Mouse (Mus musculus): ENCODE results near the gene Evl.
"Not testable (repeated sequence)": the region's sequence is repeated elsewhere in the genome, so short reads cannot be mapped to it uniquely, and the experiment has no call there.

The Evl gene

DNA sequence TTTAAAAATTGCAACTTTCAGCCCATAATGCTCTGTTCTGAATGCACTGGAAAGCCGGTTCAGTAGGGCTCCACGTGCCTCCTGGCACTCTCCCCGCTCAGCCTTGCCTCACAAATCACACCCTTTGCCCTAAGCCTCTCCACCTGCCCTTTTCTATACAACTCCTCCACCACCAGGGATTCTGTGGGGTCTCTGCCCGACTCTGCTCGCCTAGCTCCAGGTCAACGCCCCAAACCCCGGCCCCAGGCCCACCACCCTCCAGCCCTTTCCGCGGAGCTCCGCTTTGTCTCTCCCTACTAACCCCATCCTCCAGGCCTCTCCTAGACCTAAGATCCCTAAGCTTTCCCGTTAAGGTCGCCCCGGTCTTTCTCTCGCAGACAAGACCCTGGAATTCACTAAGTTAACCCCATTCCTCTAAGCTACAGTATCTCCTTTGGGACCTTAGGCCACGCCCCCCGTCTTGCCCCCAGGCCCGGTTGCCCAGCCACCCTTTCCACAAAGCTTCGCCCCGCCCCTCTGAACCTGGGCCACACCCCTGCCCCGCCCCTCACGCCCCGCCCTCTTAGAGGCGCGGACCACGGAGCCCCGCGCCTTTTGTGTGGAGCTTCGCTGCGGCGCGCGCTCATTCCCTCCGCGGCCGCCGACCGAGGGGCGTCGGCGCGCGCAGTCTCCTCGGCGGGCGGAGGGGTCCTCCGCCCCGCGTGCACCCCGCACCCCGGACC, at the start of gene Evl:
TSS of gene Evl (plus strand) at position 601 of the 722 bp plus-strand sequence.
- peak; percentile 51 to 71 for DNase-seq

DNA sequence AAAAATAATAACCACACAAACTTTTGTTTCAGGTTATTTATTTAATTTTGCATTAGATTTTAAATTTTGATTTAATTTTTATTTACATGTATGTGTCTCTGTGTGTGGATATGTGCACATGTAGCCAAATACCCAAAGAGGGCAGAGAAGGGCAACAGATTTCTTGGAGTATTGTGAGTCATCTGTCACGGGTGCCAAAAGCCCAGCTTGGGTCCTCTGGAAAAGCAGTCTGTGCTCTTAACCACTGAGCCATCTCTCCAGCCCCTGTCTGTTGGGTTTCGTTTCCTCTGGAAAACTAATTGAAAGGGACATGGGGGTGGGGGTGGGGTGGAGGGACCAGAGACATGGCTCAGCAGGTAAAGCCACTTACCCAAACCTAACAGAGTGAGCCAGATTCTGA, 48.7 kb upstream of the Evl start:
- no peak for DNase-seq

DNA sequence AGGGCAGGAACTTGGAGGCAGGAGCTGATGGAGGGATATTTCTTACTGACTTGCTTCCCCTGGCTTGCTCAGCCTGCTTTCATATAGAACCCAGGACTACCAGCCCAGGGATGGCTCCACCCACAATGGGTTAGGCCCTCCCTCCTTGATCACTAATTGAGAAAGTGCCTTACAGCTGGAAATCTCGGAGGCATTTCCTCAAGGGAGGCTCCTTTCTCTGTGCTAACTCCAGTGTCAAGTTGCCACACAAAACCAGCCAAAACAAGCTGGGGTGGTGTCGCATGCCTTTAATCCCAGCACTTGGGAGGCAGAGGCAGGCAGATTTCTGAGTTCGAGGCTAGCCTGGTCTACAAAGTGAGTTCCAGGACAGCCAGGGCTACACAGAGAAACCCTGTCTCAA, 47.5 kb upstream of the Evl start:
- not testable (repeated sequence) for DNase-seq

DNA sequence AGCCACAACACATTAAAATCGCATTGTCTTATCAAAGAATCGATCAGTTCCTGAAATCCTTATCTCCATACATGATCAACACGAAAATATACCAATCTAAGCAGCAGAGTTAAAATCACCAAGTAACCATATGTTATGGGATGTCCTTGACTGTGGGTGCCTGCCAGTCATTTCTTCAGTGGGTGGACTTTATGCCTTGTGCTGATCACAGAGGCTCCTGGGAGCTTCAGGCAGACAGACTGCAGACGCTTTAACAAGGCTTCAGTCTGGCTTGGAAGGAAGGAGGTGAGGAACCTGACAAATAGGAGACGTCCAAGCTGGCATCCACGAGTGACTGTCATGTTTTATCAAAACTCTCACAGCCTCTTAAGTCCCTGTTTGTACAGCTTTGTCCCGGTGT, 43.9 kb upstream of the Evl start:
- DNase-seq: no peak

DNA sequence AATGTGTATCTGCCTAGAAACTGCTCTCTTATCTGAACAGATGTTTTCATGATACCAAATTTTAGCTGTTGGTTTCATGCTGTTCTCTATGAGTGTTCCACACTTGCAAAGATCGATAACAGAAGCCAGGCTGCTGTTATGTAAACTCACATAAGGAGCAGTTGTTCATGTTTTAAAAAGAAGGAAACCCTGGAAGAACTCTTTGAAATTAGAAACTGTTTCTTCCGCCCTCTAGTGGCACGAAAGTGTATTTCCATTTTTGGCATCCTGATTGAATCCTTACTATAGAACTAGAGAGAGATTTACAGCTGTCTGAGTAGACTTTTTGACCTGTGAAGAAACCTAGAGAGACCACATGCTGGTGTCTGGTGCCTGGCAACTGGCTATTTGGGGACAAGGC, 43.5 kb upstream of the Evl start:
- DNase-seq: no peak

DNA sequence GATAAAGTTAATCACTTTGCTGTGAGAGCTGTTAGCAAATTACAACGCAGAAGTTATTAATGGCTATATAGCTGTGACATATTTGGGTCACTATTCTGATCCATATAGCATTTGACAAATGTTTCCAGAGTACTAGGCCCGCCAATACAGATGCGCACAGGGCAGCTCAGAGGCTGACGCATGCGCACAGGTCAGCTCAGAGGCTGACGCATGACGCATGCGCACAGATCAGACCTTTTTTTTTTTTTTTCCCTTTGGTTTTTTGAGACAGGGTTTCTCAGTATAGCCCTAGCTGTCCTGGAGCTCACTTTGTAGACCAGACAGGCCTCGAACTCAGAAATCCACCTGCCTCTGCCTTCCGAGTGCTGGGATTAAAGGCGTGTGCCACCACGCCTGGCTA, 39.1 kb upstream of the Evl start:
- DNase-seq: no peak

DNA sequence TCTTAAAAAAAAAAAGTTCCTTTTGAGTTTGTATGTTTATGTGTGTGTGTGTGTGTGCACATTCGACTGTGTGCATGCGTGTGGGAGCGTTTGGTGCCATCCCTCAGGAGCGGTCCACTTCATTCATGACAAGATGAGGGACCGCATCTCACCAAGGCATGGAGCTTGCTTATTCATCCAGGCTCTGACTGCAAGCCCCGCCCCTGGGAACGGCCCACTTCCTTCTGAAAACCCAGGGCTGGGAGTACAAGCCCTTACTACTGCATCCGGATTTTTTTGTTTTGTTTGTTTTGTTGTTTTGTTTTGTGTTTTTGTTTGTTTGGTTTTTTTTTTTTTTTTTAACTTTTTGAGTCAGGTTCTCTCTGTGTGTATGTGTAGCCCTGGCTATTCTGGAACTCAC, 35.1 kb upstream of the Evl start:
- DNase-seq: no peak

DNA sequence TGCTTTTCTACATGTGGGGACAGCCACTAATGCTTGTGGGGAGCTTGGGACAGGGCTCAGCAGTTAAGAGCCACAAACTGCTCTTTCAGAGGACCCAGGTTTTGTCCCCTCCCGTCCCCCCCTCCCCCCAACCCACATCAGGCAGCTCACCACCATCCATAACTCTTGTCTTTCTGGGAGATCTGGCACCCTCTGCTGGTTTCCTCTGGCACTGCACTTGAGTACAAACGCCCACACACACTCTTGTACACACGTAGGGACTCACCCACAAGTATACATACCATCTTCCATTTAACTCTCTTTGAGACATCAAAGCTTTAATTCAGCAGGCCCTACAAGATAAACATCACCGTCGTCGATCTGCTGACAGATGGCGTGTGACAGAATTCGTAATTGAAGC, 25.3 kb upstream of the Evl start:
- no peak for DNase-seq

DNA sequence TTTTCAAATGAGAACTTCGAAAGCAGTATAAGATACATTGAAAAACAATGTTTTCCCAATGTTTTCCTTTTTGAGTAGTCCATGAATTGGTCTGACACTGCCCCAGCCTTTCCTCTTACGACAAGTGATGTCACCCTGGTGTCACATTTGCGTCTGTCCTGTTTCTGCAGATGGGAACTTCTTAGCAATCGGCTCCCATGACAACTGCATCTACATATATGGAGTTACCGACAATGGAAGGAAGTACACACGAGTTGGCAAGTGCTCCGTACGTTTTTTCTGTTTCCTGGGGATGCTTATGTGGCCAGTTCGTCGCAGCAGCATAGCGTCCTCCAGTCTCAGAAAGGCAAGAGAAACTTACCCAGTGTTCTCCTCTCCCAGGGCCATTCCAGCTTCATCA, 20.0 kb upstream of the Evl start:
- no peak for DNase-seq

DNA sequence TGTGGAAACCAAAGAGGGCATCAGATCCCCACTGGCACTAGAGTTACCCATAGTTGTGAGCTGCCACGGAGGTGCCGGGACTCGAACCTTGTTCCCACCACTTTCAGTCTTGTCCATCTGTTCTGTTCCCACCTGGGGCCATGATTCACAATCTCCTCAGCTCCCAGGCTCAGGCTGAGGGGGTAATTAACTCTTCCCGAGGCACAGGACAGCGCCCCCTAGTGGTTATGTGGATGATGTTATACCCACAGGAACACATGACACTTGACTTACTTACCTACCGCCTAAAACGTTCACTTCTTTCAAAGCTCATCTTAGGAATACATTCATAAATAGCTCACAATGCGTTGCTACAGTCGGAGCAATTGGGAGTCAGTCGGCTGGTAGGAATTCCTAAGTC, 18.1 kb upstream of the Evl start:
- DNase-seq: no peak

DNA sequence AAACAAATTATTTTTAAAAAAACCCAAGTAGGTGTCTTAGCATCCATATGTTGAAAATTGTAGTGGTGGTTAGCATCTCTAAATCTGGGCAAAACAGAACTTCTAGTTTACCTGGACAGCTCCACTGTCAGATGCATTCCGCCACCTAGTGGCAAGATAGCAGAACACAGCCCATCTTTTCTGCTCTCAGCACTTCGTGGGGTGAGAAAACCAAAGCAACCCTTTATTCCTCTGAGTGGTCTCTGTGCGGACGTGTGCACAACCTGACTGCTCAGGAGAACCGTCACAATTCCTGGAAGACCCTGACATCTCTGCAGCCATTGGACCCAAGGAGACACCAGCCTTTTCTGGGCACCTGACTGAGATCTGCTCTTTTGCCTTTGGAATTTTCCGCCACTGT, 13.4 kb upstream of the Evl start:
- peak in 1 of 2 experiments; percentile 35 for DNase-seq

DNA sequence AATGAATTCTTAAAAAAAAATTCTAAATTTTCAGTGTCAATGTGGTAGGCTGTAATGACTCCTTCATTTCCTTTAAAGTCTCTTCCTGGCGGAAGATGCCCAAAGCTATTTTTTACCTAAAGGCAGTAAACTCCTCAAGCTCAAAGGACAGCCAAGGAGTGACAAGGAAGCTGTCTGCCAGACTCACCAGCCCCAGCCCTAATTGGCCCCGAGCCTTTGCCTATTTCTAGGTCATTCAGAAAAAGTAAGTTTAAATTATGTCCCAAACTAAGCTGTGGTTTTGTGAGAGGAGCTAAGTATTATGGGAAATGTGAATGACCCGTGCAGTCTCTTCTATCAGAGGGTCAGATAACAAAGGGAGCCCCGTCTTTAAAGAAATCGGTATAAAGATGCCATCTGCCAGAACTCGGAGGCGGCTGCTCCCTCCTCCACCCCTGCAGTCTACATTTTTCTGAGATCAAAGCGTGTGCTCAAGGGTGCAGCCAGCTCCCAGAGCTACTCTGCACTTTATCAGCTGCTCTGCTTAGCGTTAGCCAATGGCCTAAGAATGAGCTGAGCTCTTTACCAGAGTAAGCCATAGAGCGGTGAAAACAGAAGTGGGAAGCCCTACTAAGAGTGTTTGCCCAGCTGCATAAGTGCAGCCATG, 7.9 kb upstream of the Evl start:
- no peak for DNase-seq

DNA sequence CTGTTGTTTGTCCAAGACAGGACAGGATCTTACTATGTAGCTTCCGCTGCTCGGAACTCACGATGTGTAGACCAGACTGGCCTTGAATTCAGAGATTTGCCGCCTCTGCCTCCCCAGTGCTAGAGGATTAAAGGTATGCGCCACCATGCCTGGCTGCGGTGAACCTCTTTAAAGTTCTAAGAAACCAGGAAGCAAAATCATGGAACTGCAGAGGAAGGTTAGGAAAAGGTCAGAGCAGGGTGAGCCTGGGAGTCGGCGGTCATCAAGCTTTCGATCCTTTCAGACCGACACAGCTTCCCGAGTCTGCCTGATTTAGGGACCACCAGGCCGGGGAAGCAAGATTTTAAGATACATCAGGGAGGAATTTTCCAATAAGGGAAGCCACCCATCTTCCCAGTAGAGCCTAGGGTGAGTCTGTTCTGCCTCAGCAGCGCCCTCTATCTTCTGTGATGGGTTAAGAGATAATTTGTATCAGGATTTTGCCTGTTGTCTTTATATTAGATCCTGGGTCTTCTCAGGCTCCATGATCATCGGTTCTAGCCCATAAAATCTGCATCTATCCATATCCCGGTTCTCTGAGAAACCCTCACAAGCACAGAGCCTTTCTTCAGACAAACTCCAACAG, 7.2 kb upstream of the Evl start:
- no peak for DNase-seq

DNA sequence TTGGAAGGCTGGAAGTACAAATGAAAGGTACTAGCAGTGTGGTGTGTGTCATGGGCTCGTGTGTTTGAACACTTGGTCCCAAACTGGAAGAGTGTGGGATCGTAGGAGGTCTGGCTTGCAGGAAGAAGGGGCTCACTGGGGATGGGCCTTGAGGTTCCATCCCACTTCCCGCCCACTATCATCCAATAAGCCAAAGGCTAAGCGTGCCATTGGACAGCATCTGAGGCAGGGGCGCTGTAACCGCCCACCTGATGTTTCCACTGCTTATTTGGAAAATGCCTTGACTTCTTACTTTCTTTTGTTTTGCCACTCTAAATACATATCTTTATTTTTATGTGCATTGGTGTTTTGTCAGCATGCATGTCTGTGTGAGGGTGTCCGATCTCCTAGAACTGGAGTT, 2.8 kb upstream of the Evl start:
- DNase-seq: no peak

DNA sequence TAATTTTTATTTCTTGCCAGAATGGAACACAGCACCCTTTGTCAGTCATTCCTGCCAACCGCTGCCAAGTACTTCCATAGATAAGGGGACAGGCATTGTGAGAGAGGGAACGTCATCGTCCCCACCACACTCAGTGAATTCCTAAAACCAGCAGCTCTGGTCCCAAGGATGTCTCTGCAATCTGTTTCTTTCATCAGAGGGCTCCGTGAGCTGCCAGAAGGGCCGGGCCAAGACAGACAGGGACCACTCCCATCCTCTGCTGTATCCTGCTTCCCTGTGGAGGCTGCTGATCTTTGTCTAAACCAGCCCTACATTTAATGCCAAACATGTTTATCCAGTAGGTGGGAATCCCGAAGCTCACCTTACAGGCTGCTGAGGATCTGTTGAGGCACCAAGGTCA, 1.4 kb upstream of the Evl start:
- DNase-seq: peak in 1 of 2 experiments; percentile 18

DNA sequence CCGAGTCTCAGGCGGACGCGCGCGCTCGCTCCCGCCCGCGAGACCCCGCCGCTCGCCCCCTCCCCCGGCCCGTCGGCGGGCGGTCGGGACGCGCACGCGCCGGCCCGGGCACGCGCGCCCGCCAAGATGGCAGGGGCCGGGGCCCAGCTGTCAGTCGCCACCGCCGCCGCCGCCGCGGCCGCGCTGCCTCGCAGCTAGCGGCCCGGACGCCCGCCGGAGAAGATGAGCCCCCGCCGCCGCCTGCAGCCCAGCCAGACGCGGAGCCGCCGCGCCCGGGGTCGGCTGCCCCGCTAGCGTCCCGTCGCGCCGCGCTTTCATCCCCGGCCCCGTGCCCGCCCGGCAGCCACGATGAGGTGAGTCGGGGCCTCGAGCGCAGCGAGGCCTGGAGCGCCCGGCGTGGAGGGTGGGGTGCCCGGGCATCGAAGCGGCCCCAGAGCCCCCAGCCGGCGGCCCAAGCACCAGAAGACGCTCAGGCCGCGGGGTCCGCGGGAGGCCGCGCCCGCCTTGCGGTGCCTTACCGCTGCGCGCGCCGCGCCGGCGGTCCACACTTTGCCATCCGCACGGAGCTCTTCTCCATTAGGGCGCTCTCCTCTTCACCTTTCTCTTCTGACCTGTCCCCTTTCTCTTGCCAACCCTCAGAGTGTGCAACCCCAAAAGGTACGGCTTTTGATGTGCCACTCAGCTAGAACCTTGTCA, 489 bp downstream of the Evl start:
- no peak for DNase-seq

DNA sequence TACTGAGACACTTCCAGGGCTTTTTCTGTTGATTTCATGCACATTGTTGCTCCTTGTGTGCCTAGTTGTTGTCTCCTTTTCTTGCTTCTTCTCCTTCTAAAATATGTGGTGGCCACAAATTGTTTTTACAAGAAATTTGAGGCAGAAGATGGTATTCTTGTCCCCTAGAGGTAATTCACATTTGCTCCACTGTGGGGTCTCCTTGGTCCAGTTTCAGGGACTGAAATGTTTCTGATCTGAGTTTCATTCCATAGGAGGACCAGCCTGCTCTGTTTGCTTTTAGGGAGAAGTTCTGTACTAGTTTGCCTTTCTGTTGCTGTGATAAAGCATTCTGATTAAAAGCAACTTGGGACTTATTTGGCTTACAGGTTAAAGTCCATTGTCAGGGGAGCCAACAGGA, 3.7 kb downstream of the Evl start:
- no peak for DNase-seq

DNA sequence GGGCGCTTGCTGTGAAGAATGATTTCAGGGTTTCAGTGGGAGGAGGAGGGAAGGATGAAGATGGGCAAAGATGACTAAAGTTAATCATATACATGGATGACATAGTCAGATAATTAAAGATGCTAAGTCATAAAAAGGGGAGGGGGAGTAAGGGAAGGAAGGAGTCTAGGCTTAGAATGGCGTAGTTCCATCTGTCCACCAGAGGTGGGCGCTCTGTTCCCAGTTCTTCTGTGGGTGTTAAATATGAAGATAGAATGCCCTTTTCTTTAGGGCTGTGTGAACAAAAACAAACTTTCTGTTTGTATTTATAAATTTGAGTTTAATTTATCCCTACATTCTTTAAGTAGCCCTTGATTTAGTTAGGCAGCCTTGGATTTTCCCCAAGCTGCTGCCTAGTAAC, 8.7 kb downstream of the Evl start:
- no peak for DNase-seq

DNA sequence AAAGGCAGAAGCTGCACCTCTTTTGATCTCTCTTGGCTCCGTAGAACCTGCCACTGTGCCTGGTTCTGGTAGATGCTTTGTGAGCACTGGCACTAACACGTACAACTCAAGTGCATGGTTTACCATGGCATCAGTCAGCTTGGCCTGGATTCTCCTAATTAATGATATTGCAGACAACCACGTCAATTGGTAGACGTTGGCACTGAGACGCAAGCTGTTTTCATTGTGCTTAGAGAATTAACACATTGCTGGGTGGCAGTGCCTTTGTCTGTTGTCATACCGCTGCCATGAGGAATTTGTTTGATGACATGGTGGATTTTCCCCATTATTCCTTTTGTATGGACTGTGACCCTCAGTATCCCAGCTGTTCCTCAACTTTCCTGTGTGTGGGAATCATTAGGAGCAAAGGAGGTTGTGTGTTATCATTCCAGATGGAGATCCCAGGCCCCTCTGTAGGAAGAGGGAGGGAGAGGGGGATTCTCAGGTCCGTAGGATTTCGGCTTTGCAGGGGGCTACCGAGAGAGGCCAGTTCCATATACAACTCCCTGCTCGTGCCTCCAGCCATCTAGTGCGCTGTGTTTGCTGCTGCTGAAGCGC, 10.5 kb downstream of the Evl start:
- DNase-seq: no peak

DNA sequence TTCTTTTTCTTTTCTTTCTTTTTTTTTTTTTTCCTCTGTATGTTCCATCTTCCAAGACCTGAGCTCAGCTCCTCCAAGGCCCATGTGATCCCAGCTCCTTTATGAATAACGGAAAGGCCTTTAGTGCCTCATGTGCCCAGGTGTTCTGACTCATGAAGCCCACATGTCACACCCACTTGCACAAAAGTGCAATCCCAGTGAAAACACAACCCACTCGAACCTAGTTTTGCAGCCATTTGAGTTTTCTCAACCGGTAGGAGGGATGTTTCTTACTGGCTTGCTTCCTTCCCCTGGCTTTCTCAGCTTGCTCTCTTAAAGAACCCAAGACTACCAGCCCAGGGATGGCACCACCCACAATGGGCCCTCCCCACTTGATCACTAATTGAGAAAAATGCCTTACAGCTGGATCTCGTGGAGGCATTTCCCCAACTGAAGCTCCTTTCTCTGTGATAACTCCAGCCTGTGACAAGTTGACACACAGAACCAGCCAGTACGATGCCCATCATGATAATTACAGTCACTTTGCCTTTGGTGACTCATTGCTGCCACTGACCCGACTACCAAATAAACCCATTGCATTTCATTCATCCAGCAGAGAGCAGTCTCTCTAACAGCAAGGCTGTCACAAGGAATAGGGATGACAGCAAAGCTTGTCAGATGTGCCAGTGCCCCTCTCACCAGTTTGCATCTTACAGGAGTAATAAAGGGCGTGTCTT, 24.8 kb downstream of the Evl start:
- DNase-seq: no peak

DNA sequence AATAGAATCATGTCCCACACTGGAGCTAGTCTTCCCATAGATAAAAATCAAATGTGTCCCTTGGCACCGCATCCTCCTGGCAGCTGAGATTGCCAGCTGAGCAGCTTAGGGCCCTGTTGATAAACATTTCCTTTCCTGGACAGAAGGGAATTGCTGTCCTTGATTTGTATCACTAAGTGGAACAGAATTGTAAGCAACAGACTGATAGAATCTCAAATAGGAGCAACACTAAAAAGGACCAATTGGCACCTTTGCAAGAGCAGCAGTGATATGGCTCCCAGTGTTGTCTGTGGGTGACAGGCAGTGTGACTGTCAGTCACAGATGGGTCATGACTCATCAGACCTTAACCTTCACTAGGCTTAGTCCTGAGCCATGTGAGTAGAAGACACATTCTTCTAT, 29.3 kb downstream of the Evl start:
- peak; percentile 38 to 67 for DNase-seq

DNA sequence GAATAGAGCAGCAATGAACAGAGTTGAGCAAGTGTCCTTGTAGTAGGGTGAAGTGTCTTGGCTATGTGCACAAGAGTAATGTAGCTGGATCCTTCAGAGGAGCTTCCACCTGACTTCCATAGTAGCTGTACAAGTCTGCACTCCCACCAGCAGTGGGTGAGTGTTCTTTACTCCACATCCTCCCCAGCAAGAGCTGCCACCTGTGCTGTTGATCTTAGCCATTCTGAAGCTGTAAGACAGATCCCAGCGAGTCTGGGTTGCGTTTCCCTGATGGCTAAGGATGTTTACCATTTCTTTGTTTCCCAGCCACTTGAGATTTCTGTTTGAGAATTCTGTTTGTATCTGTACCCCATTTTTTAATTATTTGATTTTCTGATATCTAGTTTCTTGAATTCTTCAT, 35.6 kb downstream of the Evl start:
- no peak for DNase-seq

DNA sequence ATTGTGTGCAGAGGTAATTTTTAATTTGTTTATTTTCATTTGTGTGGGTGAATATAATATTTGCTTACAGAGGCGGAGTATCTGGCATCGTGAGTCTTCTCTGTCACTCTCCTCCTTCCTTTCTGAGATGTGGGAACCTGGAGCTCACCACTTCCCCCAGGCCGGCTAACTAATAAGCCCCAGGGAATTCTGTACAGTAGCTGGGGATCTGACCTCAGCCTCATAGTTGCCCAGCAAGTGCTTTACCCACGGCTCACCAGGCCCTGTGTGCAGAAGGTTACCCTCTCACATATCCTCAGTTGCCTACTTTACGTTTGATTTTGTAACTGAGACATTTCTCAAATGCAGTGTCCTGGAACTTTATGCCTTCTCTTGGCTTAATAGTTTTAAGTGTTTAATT, 37.1 kb downstream of the Evl start:
- no peak for DNase-seq
